Mouse (Mus musculus): ENCODE measurements around the gene Ptbp3. TPM values are rescaled to one million over a fixed set of nuclear protein-coding genes. Genes with fewer than 3 reads are reported as not detected.
A peak's percentile ranks its signal among the peaks of the same experiment; 100 is the strongest.
"Not testable (repeated sequence)": the region's sequence is repeated elsewhere in the genome, so short reads cannot be mapped to it uniquely, and the experiment has no call there.

Gene Ptbp3
- 10 to 100 TPM; 24.3 to 25.3 TPM for total RNA-seq (2021)
- long read RNA-seq, full-length matches to known transcripts = 2 of 5 reads
- long read RNA-seq, partial matches to known transcripts = 0 of 5 reads
- long read RNA-seq, other reads (novel, unspliced or antisense) = 3 of 5 reads

DNA sequence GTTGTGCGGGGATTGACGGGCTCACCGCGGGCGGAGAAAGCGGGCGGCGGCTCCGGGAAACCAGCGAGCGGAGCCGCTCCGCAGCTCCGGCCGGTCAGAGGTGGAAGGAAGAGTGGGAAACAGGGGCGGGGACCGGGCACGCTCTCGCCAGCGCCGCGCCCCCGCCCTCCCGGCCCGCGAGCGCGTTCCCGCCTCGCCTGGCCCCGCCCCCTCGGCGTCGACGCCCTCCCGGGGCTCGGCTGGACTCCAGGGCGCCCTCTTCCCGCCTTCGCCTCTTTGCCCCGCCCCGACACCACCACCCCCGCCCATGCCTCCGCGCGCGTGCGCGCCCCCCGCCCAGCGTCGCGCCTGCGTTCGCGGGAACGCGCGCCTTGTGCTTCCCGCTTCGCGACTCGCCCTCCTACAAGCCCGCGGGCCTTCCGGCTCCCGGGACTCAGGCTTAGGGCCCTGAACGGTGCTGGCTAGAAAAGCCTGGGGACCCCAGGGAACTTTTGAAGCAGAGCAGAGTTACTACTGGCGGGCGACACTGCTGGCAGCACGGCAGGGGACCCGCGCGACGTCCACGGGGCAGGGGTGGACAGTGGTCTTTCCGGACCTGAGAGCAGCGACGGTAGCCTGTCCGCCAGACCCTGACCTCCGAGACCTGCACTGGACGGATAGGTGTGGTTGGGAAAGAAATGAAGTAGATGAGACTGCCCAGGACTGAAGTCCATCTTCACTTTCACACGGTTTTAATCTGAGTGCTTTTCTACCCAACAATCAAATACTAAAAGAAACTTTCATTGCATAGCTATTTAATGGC lies at the start of gene Ptbp3:
Gene Ptbp3, minus strand, starts transcription at position 190 of the 802 bp plus-strand sequence.
- peak; percentile 91 to 93 for DNase-seq (ENCODE audit: low spot score in 2 of 2)

GRCm38 (mm10) chr4:59596556-59596955 lies 47.4 kb upstream of the Ptbp3 start:
- no peak for DNase-seq (ENCODE audit: low spot score in 2 of 2)

DNA sequence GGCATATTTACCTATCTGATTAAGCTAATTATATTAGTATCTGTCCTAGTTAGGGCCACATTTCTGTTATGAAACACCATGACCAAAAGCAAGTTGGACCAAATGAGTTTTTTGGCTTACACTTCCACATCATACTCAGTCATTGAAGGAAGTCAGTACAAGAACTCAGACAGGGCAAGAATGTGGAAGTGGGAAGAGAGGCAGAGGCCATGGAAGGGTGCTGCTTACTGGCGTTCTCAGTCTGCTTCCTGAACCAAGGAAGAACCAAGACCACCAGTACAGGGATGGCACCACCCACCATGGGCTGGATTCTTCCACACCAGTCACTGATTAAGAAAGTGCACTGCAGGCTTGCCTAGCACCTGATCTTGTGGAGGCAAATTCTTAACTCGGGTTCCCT lies 45.5 kb upstream of the Ptbp3 start:
- DNase-seq (ENCODE audit: low spot score in 2 of 2) = no peak

- DNase-seq (ENCODE audit: low spot score in 2 of 2) = no peak
These were observed 38.7 kb upstream of the Ptbp3 start for GRCm38 (mm10) chr4:59587872-59588226.

DNA sequence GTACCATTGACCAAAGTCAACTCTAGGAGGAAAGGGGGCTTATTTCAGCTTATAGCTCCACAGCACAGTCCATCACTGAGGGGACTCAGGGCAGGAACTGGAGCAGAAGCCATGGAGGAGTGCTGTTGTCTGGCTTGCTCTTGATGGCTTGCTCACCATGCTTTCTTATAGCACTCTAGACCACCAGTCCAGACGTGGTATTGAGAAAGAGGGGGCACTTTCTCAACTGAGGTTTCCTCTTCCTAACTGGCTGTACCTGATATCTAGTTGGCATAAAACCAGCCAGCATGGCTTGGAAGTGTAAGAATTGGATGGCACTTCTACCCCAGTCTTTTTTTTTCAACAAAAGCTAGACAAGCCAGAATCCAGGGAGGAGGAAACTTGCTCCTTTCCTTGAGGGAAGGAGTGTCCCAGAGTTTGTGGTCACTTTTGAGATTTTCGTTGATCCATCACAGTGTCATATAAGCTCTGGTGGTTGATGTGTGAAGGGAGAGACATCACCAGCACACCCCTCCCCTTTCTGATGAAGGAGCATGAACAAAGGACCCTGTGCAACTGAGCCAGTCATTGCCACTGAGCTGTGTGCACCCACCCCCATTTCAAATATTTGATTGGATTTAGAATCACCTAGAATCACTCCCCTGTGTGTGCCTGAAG lies 38.2 kb upstream of the Ptbp3 start:
- DNase-seq (ENCODE audit: low spot score in 2 of 2) = no peak

- no peak for DNase-seq (ENCODE audit: low spot score in 2 of 2)
These were observed 35.9 kb upstream of the Ptbp3 start for GRCm38 (mm10) chr4:59585097-59585496.

DNA sequence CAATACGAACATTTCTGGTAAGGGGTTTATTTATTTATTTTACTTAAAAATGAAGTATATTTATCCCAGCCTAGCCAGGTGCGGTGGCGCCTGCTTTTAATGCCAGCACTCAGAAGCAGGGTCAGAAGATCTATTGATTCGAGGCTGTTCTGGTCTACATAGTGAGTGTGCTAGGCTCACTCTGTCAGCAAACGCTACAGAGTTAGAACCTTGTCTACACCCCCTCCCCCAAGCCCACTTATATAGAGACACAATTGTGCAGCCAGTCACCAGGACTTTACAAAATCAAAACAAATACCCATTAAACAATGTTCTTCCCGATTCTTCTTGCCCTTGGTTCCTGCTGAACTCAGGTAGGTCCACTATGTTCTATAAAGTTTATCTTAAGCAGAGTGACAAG lies 33.0 kb upstream of the Ptbp3 start:
- DNase-seq (ENCODE audit: low spot score in 2 of 2) = no peak

GRCm38 (mm10) chr4:59581314-59582185 lies 32.4 kb upstream of the Ptbp3 start, which contains the start of gene Hsdl2:
Gene Hsdl2, plus strand, starts transcription at chr4:59581563.
- DNase-seq (ENCODE audit: low spot score in 2 of 2) = peak; percentile 96 to 97

GRCm38 (mm10) chr4:59580495-59581281 lies 31.5 kb upstream of the Ptbp3 start:
- DNase-seq (ENCODE audit: low spot score in 2 of 2) = peak; percentile 34 to 37

DNA sequence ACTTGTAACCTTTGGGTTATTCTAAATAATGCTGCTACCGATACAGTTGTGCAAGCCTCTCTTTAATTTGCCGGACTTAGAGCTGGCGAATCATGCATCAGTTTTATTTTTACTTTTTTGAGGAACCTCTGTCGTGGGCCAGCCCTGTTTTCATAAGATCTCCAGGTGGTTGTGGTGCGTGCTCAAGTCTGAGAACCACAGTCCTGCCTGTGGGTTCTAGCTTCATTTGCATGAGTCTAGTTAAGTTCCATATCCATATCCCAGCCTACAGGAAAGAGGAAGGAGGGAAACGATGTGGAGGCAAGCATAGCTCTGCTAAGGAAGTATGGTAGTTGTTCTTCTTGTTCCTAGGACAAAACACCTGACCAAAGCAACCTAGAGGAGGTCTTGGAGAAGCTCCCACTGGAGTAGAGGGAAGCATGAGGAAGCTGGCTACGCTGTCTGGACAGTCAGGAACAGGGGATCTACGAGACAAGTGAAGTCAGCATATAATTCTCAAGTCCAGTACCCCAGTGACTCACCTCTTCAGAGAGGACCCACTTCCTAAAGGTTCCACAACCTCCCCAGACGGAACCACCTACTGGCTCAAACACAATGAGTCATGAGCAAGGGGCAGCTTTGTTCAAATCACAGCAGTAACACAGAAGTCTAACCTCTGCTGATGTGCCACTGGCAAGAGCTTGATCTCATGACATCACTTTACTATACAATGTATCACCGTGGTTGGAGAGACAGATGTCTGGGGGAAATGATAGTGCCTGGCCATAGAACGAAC lies 26.2 kb upstream of the Ptbp3 start:
- DNase-seq (ENCODE audit: low spot score in 2 of 2) = no peak

- no peak for DNase-seq (ENCODE audit: low spot score in 2 of 2)
These were observed 23.5 kb upstream of the Ptbp3 start for GRCm38 (mm10) chr4:59572521-59573118.

DNA sequence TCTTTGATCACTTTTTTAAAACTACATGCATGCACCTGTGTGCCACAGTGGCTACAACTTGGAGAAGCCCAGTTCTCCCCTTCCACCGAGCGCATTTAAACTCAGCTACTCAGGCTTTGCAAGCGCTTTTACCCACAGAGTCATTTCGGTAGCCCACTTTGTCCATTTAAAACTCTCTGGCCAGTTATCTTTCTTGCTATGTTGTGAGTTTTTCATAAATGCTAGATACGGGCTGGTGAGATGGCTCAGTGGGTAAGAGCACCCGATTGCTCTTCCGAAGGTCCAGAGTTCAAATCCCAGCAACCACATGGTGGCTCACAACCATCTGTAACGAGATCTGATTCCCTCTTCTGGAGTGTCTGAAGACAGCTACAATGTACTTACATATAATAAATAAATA lies 21.4 kb upstream of the Ptbp3 start:
- DNase-seq (ENCODE audit: low spot score in 2 of 2) = not testable (repeated sequence)

GRCm38 (mm10) chr4:59569538-59569937 lies 20.4 kb upstream of the Ptbp3 start:
- peak; percentile 72 to 82 for DNase-seq (ENCODE audit: low spot score in 2 of 2)

GRCm38 (mm10) chr4:59567576-59568260 lies 18.6 kb upstream of the Ptbp3 start:
- no peak for DNase-seq (ENCODE audit: low spot score in 2 of 2)

- no peak for DNase-seq (ENCODE audit: low spot score in 2 of 2)
These were observed 16.5 kb upstream of the Ptbp3 start for GRCm38 (mm10) chr4:59565571-59566188.

DNA sequence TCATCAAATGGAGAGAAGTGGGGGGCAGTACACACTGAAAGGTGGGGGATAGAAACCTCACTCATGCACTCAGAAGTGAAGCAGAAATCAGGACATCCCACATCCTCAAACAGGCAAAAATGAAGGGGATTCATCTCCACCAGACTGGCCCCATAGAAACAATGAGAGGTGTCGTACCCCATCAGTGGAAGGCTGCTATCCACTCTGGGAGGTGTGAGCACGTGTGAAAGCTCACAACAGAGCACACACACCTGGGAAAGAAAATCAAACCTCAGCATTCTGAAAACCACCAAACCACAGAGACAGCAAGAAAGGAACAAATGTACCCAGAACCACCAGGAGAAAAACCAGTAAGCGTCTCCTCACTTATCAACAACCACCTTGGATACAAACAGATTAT lies 15.0 kb upstream of the Ptbp3 start:
- DNase-seq (ENCODE audit: low spot score in 2 of 2) = no peak

DNA sequence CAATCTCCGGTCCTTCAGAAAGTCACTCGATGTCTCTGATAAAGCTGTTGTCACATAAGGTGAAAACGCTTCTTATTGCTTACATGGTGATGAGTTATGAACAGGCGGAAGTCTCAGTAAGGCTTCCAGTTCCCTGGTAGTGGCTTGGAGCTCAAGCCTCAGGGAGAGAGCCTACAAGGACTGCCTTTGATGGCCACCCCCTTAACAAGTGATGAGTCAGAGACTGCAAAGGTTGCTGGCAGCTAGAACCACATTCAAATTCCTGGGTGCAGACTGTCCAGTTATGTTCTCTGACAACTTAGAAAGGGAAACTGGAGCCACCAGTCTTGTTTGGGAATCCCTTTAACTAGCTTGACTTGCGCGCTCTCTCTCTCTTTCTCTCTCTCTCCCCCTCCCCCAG lies 11.0 kb upstream of the Ptbp3 start:
- DNase-seq (ENCODE audit: low spot score in 2 of 2) = no peak

GRCm38 (mm10) chr4:59558096-59558720 lies 9.0 kb upstream of the Ptbp3 start:
- no peak for DNase-seq (ENCODE audit: low spot score in 2 of 2)
